Mouse (Mus musculus) olfactory bulb, adult 2 months (tissue): ENCODE data around the gene Mctp1. TPM values are rescaled to one million over a fixed set of nuclear protein-coding genes. Genes with fewer than 3 reads are reported as not detected.

Experiments used
- H3K27ac ChIP-seq: fragments of 200-500 bp; 2 replicates; pipeline ENCODE4 v1.5.1; 2012; ENCODE audit warnings: low read depth, low read length; ENCODE audit not compliant: insufficient read depth
- H3K4me1 ChIP-seq: fragments of 200-500 bp; 2 replicates; pipeline ENCODE4 v1.6.1; 2012; ENCODE audit warnings: low read length; ENCODE audit not compliant: control insufficient read depth, insufficient read depth
- H3K4me3 ChIP-seq: fragments of 200-500 bp; 2 replicates; pipeline ENCODE4 v1.5.1; 2012; ENCODE audit warnings: mild to moderate bottlenecking, low read depth, low read length, moderate library complexity; ENCODE audit not compliant: insufficient read depth
- CTCF ChIP-seq: fragments of 200-500 bp; IDR thresholded peaks from 2 replicates; pipeline ENCODE4 v1.5.1; 2012; ENCODE audit warnings: low read depth, mild to moderate bottlenecking, low read length, moderate library complexity; ENCODE audit not compliant: insufficient read depth
- POLR2A ChIP-seq: fragments of 200-500 bp; IDR thresholded peaks from 2 replicates; pipeline ENCODE4 v1.6.1; 2012; ENCODE audit warnings: mild to moderate bottlenecking, low read depth, low read length, moderate library complexity; ENCODE audit not compliant: insufficient read depth
- WGBS: fragments of 180-500 bp; shearing (Covaris S2); methylation state at CpG from one replicate; pipeline ENCODE4 v1.1.7; 2018; 5-methylcytosine and 5-hydroxymethylcytosine counted together
- polyA plus RNA-seq: library from polyadenylated mRNA; stranded (reverse); fragments of >200 nt; gene quantifications from 2 replicates; pipeline ENCODE4 v1.2.4, GENCODE M21; 2012; ENCODE audit warnings: low replicate concordance; ENCODE audit not compliant: missing spikeins, insufficient read depth, insufficient read length

Mctp1 gene
- polyA plus RNA-seq, 1 experiment, result not detected

- Histone ChIP-seq H3K4me3 (no peak overlapping the region), H3K27ac (peak overlapping the region; percentile 89), H3K4me1 (peaks cover 6% of the 10 kb centered on the region)
- TF ChIP-seq POLR2A (no peak), CTCF (no peak)
- 7% methylated on average over 7 of the region's 7 CpGs for WGBS
These were observed 426.2 kb downstream of the Mctp1 start for GRCm38 (mm10) chr13:76810496-76810939.

DNA sequence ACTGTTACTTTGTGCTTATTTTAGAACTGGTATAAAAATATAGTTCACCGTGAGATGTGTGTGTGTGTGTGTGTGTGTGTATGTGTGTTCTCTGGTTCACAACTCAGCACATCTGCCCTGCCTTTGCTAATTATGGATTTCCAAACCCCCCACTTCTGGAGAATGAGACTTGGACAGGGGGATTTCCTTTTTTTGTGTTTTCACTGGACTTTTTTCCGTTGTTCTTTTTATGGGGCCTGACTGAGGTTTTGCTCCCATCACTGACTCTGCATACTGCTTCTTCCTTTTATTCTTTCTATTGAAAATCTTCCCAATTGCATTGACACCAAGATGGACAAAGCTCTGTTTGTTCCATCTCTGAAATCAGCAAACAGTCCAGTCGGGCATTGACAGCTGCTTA lies 438.7 kb downstream of the Mctp1 start:
- Histone ChIP-seq H3K27ac (no peak overlapping the region), H3K4me1 (no peaks in the 10 kb centered on the region), H3K4me3 (no peak overlapping the region)
- no peak for TF ChIP-seq CTCF
- no peak for TF ChIP-seq POLR2A
- 31% methylated on average over 3 of the region's 3 CpGs for WGBS

- Histone ChIP-seq H3K4me3 (no peak overlapping the region), H3K27ac (no peak overlapping the region), H3K4me1 (no peaks in the 10 kb centered on the region)
- TF ChIP-seq POLR2A (no peak), CTCF (no peak)
- WGBS, result 71% methylated on average over 10 of the region's 10 CpGs
These were observed 440.8 kb downstream of the Mctp1 start for GRCm38 (mm10) chr13:76824932-76825694.

GRCm38 (mm10) chr13:76827738-76828137 lies 443.4 kb downstream of the Mctp1 start:
- H3K4me1 ChIP-seq, result no peaks in the 10 kb centered on the region
- 67% methylated on average over 3 of the region's 3 CpGs for WGBS
- H3K27ac ChIP-seq, result no peak overlapping the region
- TF ChIP-seq POLR2A (no peak), CTCF (no peak)
- no peak overlapping the region for H3K4me3 ChIP-seq

DNA sequence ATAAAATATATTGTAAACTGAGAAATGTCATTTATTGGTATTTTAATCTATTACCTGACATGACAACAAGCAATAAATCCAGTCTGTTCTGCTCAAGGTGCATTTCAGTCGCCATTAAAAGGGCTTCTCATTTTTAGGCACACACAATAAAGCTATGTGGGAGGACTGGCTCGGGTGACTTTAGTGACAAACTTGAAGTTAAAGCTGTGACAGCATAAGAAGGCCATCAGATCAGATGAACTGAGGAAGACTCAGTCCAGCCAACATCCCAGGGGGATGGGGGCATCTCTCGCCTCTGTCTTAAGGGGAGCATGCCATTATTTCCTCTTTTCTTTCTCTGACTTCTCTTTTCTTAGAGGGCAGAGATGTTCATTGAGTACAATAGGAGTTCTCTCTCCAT lies 453.7 kb downstream of the Mctp1 start:
- no peak overlapping the region for H3K4me3 ChIP-seq
- WGBS, result 87% methylated on average over 3 of the region's 3 CpGs
- H3K4me1 ChIP-seq, result no peaks in the 10 kb centered on the region
- no peak for TF ChIP-seq POLR2A
- no peak for TF ChIP-seq CTCF
- H3K27ac ChIP-seq, result no peak overlapping the region

DNA sequence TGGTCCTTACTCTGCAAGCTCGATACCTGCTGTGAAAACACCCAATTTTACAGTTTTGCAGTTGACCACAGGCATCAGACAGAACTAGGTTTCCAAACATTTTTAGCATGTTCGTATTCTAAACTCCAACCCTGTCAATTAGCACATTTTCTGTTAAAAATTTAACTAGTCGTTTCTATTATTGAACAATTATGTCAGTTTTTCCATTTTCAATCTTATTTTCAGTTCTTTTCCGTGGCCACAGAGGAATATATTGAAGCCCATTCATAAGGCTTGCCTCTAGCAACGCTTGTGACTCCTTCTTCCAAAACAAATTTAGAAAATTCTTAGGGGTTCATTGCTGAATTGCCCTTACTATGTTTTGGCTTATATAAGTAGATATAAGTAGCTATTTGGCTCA lies 456.4 kb downstream of the Mctp1 start:
- TF ChIP-seq POLR2A (no peak), CTCF (no peak)
- 82% methylated on average over 5 of the region's 5 CpGs for WGBS
- Histone ChIP-seq H3K27ac (no peak overlapping the region), H3K4me1 (no peaks in the 10 kb centered on the region), H3K4me3 (no peak overlapping the region)

DNA sequence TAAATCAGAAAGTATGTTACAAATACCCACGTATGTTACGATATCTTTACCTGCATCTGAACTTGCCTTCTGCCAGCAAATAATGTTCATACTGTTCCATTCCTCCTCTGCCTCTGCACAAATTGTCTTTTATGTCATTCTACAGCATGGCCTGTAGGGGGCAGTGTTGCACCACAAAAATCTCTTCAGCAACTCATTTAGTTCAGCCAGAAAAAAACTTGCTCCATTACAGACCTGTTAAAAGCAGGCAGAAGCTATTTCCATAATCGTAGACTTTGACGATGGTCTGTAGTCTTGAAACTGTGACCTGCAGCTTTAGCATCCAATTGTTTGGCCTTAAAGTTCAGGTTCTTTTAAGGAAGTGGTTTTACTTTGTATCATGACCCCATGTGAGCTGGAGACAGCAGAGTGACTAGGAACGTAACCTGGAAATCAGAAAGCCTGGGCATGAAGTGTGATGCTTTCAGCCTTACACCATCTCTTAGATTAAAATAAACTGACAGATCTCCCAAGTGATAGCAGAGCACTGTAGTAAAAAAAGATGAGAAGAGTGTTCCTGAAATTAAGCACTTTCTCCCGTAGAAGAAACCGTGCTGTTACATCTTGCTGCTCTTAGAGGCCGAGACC lies 460.4 kb downstream of the Mctp1 start:
- 49% methylated on average over 8 of the region's 8 CpGs for WGBS
- Histone ChIP-seq H3K4me3 (no peak overlapping the region), H3K27ac (no peak overlapping the region), H3K4me1 (no peaks in the 10 kb centered on the region)
- TF ChIP-seq POLR2A (no peak), CTCF (no peak)

GRCm38 (mm10) chr13:76850412-76851054 lies 466.2 kb downstream of the Mctp1 start:
- Histone ChIP-seq H3K4me3 (no peak overlapping the region), H3K27ac (no peak overlapping the region), H3K4me1 (no peaks in the 10 kb centered on the region)
- TF ChIP-seq CTCF (no peak), POLR2A (no peak)
- 40% methylated on average over 7 of the region's 7 CpGs for WGBS

- WGBS, result 64% methylated on average over 1 of the region's 1 CpGs
- Histone ChIP-seq H3K4me3 (no peak overlapping the region), H3K4me1 (no peaks in the 10 kb centered on the region), H3K27ac (no peak overlapping the region)
- TF ChIP-seq POLR2A, result no peak
- TF ChIP-seq CTCF, result no peak
These were observed 470.0 kb downstream of the Mctp1 start for GRCm38 (mm10) chr13:76854306-76854705.
